Mouse (Mus musculus) liver, embryonic 12.5 days (tissue): ENCODE data around the gene Wfdc3. TPM values are rescaled to one million over a fixed set of nuclear protein-coding genes. Genes with fewer than 3 reads are reported as not detected.
A peak's percentile ranks its signal among the peaks of the same experiment; 100 is the strongest.

Source experiments
- ATAC-seq: fragments of 200-750 bp; cut with Nextera tagmentation; 2 replicates; pipeline ENCODE4 v1.8.0; 2017; ENCODE audit warnings: moderate number of reproducible peaks, mild to moderate bottlenecking, moderate library complexity
- H3K27ac ChIP-seq: fragments of 300-500 bp; sonication (generic); 2 replicates; pipeline ENCODE4 v1.5.1; 2016; ENCODE audit warnings: mild to moderate bottlenecking
- H3K27me3 ChIP-seq: fragments of 300-500 bp; sonication (generic); replicated peaks from 2 replicates; pipeline ENCODE4 v1.6.1; 2016; ENCODE audit warnings: mild to moderate bottlenecking, moderate library complexity
- H3K36me3 ChIP-seq: fragments of 300-500 bp; sonication (generic); 2 replicates; pipeline ENCODE4 v1.6.1; 2016; ENCODE audit warnings: mild to moderate bottlenecking, moderate library complexity
- H3K4me1 ChIP-seq: fragments of 300-500 bp; sonication (generic); 2 replicates; pipeline ENCODE4 v1.6.1; 2016
- H3K4me2 ChIP-seq: fragments of 300-500 bp; sonication (generic); 2 replicates; pipeline ENCODE4 v1.6.1; 2016; ENCODE audit warnings: mild to moderate bottlenecking, moderate library complexity
- H3K4me3 ChIP-seq: fragments of 300-500 bp; sonication (generic); 2 replicates; pipeline ENCODE4 v1.5.1; 2016; ENCODE audit warnings: mild to moderate bottlenecking, moderate library complexity
- H3K9ac ChIP-seq: fragments of 300-500 bp; sonication (generic); 2 replicates; pipeline ENCODE4 v1.6.1; 2016; ENCODE audit warnings: mild to moderate bottlenecking, moderate library complexity
- H3K9me3 ChIP-seq: fragments of 300-500 bp; sonication (generic); replicated peaks from 2 replicates; pipeline ENCODE4 v1.6.1; 2016; ENCODE audit warnings: mild to moderate bottlenecking, moderate library complexity
- WGBS: fragments of 180-500 bp; shearing (Covaris S2); methylation state at CpG from one replicate; pipeline ENCODE4 v1.1.7; 2016; ENCODE audit not compliant: insufficient replicate concordance; 5-methylcytosine and 5-hydroxymethylcytosine counted together
- polyA plus RNA-seq: library from polyadenylated mRNA; unstranded; fragments of >200 nt; fragmentation: Nextera tagmentation; extraction: Ambion mirVana; gene quantifications from 2 replicates; pipeline ENCODE4 v1.2.1, GENCODE M21; 2016

Gene Wfdc3
- polyA plus RNA-seq, 1 experiment from 2014 or later, result 0.48 TPM

DNA sequence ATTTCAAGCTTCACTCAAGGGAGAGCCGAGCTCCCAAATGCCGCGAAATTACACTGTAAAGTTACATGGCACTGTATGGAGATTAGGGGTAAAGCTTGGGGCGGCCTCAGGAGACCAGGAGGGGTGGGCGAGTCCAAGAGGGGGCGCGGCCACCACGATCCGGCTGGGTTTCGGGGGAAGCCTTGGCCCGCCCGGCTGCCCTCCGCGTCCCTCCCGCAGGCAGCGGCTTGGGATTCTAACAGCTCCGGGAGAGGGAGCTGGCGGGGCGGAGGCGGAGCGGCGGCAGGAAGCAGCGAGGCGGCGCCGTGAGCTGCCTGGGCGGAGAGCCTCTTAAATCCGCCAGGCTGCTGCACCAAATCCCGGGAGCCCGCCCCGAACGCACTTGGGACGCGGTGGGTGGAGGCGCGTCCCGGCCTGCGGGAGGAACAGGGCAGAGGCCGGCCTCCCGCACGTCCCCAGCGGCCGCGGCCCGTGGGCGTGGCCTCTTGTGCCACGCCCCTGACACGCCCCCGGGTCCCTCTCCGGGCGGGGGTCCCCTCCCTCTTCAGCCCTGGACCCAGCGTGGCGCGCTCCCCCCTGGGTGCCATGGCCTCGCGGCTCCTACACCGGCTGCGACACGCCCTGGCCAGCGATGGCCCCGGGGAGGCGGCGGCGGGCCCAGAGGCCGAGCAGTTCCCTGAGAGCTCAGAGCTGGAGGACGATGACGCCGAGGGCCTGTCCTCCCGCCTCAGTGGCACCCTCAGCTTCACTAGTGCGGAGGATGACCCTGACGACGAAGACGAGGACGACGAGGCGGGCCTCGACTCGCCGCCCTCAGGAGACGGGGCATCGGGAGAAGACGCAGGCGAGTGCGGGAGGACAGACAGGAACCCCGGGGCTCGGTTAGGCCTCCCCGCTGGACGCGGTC lies 40.0 kb upstream of the Wfdc3 start, which contains the start of gene Snx21:
Snx21 (plus strand) TSS at position 343 of the 907 bp plus-strand sequence.
- Histone ChIP-seq H3K27me3 (peaks cover 45% of the 10 kb centered on the region), H3K9ac (peak within 1 kb of the TSS; percentile 79), H3K9me3 (no peaks in the 10 kb centered on the region), H3K4me3 (peak within 1 kb of the TSS; percentile 70), H3K36me3 (peaks cover 22% of the 10 kb centered on the region; the same call in 1 of the 2 replicates), H3K4me1 (peaks cover 53% of the 10 kb centered on the region), H3K4me2 (peak within 1 kb of the TSS; percentile 99), H3K27ac (peak within 1 kb of the TSS; percentile 73)
- peak; percentile 88 for ATAC-seq
- 2% methylated on average over 84 of the region's 89 CpGs for WGBS

DNA sequence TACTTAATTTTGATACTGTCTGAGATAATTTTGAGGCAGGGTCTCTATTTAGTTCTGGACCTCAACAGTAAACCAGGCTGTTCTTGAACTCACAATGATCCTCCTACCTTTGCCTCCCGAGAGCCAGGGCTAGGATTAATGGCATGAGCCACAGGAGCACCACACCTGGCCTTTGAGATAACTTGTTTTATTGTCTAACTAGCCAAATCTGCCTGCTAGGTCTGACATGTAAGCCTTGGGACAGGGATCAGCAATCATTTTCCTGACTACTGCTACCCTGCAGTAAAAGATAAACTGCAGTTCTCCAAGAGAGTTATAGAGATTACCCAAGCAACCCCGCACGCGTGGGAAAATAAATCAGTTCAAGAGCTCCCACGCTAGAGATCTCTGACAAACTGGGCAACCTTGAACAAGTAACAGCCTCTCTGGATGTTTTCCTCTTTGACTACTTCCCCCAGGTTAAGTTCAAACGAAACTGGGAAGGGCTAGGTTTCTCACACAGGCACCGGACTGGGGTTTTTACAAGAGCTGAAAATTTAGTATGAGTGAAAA lies 39.2 kb upstream of the Wfdc3 start:
- Histone ChIP-seq H3K36me3 (peaks cover 15% of the 10 kb centered on the region; the same call in 1 of the 2 replicates), H3K4me1 (peaks cover 46% of the 10 kb centered on the region), H3K9ac (peak overlapping the region; percentile 79), H3K9me3 (no peaks in the 10 kb centered on the region), H3K4me2 (peak overlapping the region; percentile 99), H3K4me3 (peak overlapping the region; percentile 70), H3K27me3 (peaks cover 53% of the 10 kb centered on the region), H3K27ac (peak overlapping the region; percentile 73; the same call in 1 of the 2 replicates)
- ATAC-seq, result no peak
- WGBS, result 6% methylated on average over 7 of the region's 7 CpGs

- Histone ChIP-seq H3K9me3 (no peaks in the 10 kb centered on the region), H3K27ac (no peak overlapping the region), H3K4me2 (0 out of 2 replicates have a peak overlapping the region, but pooled peaks have one; percentile 99), H3K36me3 (0 out of 2 replicates have a peak, but pooled peaks cover 9% of the 10 kb centered on the region), H3K9ac (no peak overlapping the region), H3K4me3 (no peak overlapping the region), H3K27me3 (peaks cover 62% of the 10 kb centered on the region), H3K4me1 (peaks cover 46% of the 10 kb centered on the region)
- ATAC-seq, result no peak
- WGBS, result 67% methylated on average over 7 of the region's 7 CpGs
Observed at GRCm38 (mm10) chr2:164783926-164784581, 38.3 kb upstream of the Wfdc3 start.

GRCm38 (mm10) chr2:164781876-164782275 lies 36.1 kb upstream of the Wfdc3 start:
- ATAC-seq, result no peak
- H3K9me3 ChIP-seq, result no peaks in the 10 kb centered on the region
- no peak overlapping the region for H3K4me2 ChIP-seq
- no peak overlapping the region for H3K4me3 ChIP-seq
- H3K9ac ChIP-seq, result no peak overlapping the region
- no peak overlapping the region for H3K27ac ChIP-seq
- H3K4me1 ChIP-seq, result peaks cover 26% of the 10 kb centered on the region
- no peaks in the 10 kb centered on the region for H3K36me3 ChIP-seq
- peaks cover 80% of the 10 kb centered on the region for H3K27me3 ChIP-seq
- 58% methylated on average over 4 of the region's 4 CpGs for WGBS

- H3K27ac ChIP-seq, result no peak within 1 kb of the TSS
- no peak for ATAC-seq
- H3K27me3 ChIP-seq, result peaks cover 80% of the 10 kb centered on the region
- H3K9me3 ChIP-seq, result no peaks in the 10 kb centered on the region
- WGBS, result 69% methylated on average over 8 of the region's 8 CpGs
- H3K4me3 ChIP-seq, result no peak within 1 kb of the TSS
- no peak within 1 kb of the TSS for H3K9ac ChIP-seq
- H3K4me1 ChIP-seq, result peaks cover 8% of the 10 kb centered on the region
- no peak within 1 kb of the TSS for H3K4me2 ChIP-seq
- H3K36me3 ChIP-seq, result no peaks in the 10 kb centered on the region
Observed at GRCm38 (mm10) chr2:164779481-164780086, 33.9 kb upstream of the Wfdc3 start, which contains the start of gene Tnnc2. Tnnc2 (minus strand) TSS chr2:164779967.

- Histone ChIP-seq H3K27ac (no peak overlapping the region), H3K4me3 (no peak overlapping the region), H3K36me3 (no peaks in the 10 kb centered on the region), H3K4me2 (no peak overlapping the region), H3K4me1 (peaks cover 13% of the 10 kb centered on the region), H3K9me3 (no peaks in the 10 kb centered on the region), H3K9ac (no peak overlapping the region), H3K27me3 (peaks cover 72% of the 10 kb centered on the region)
- no peak for ATAC-seq
- 64% methylated on average over 7 of the region's 7 CpGs for WGBS
Observed at GRCm38 (mm10) chr2:164778809-164779208, 33.1 kb upstream of the Wfdc3 start.

DNA sequence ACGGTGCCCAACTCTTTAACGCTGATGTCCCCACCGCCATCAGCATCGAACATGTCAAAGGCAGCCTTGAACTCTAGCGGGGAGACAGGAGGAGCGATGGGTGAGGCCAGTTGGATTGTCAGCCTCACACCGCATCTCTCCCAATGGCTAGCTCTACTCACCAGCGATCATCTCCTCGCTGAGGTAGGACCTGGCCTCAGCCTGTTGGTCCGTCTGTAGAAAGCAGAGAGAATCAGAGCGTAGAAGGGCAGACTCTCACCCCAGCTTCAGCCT lies 32.2 kb upstream of the Wfdc3 start:
- no peak for ATAC-seq
- WGBS, result 78% methylated on average over 11 of the region's 11 CpGs
- Histone ChIP-seq H3K4me1 (peaks cover 21% of the 10 kb centered on the region), H3K9ac (no peak overlapping the region), H3K4me2 (no peak overlapping the region), H3K36me3 (peaks cover 8% of the 10 kb centered on the region), H3K9me3 (no peaks in the 10 kb centered on the region), H3K27me3 (peaks cover 68% of the 10 kb centered on the region), H3K27ac (no peak overlapping the region), H3K4me3 (no peak overlapping the region)

GRCm38 (mm10) chr2:164777246-164778014 lies 31.7 kb upstream of the Wfdc3 start:
- peaks cover 13% of the 10 kb centered on the region for H3K36me3 ChIP-seq
- peaks cover 68% of the 10 kb centered on the region for H3K27me3 ChIP-seq
- no peak overlapping the region for H3K4me3 ChIP-seq
- H3K9me3 ChIP-seq, result no peaks in the 10 kb centered on the region
- peaks cover 26% of the 10 kb centered on the region for H3K4me1 ChIP-seq
- WGBS, result 70% methylated on average over 30 of the region's 30 CpGs
- H3K27ac ChIP-seq, result no peak overlapping the region
- H3K4me2 ChIP-seq, result no peak overlapping the region
- no peak for ATAC-seq
- H3K9ac ChIP-seq, result no peak overlapping the region

DNA sequence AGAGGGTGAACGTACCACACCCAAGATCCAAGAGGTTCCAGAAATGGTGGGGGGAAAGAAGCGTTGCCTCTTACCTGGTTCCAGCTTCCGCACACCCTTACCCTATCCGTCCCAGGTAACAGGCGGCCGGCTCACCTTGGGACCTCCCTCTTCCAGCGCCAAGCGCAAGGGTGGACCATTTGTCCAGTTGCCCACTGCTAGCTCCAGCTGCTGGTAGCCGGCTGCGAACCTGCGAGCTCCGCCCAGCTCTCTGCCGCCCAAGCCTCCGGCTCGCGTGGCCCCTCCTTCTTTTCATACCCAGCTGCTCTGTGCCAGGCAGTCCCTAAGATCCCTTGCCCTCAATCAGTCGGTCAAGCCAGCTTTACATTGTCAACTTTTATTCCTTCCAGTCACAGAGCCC lies 31.1 kb upstream of the Wfdc3 start:
- H3K9ac ChIP-seq, result no peak overlapping the region
- peaks cover 65% of the 10 kb centered on the region for H3K27me3 ChIP-seq
- H3K4me2 ChIP-seq, result no peak overlapping the region
- no peak overlapping the region for H3K4me3 ChIP-seq
- no peak overlapping the region for H3K27ac ChIP-seq
- peaks cover 19% of the 10 kb centered on the region for H3K36me3 ChIP-seq
- WGBS, result 44% methylated on average over 17 of the region's 17 CpGs
- H3K4me1 ChIP-seq, result peaks cover 33% of the 10 kb centered on the region
- H3K9me3 ChIP-seq, result no peaks in the 10 kb centered on the region
- ATAC-seq, result no peak

DNA sequence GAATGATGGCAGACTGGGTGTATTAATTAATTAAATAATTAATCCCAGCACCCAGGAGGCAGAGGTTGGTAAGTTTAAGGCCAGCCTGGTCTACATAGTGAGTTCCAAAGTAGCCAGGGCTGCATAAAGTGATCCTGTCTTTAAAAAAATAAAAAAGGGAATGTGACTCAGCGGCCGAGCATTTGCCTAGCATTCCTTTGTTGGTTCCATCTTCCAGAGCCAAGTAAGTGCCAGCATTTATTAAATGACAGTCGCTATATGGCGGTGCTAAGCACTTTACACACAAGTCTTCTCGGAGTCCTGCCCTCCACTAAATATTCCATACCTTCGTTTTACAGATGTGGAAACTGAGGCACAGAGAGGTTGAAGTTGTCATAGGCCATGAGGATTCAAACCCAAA lies 30.4 kb upstream of the Wfdc3 start:
- WGBS, result 81% methylated on average over 6 of the region's 6 CpGs
- Histone ChIP-seq H3K4me2 (no peak overlapping the region), H3K4me3 (no peak overlapping the region), H3K27ac (no peak overlapping the region), H3K9ac (no peak overlapping the region), H3K4me1 (peaks cover 39% of the 10 kb centered on the region), H3K27me3 (peaks cover 60% of the 10 kb centered on the region), H3K36me3 (peaks cover 26% of the 10 kb centered on the region), H3K9me3 (no peaks in the 10 kb centered on the region)
- ATAC-seq, result no peak

DNA sequence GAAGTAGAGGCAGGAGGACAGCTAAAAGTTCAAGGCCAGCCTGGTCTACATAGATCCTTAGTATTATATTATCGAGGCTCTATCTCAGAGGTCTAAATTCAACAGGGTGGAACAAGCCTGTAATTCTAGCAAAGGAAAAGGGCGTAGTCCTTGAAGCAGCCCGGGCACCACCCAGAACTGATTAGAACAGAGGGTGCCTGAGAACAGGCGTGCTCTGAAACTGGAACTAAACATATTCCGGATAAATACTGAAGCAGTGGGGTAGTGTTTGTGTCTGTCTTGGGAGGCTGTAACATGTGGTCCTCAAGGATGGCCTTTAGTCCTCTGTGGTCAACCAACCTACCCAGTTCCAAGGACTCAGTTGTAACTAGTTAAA lies 28.2 kb upstream of the Wfdc3 start:
- Histone ChIP-seq H3K4me3 (peak overlapping the region; percentile 98), H3K4me1 (peaks cover 45% of the 10 kb centered on the region), H3K27me3 (peaks cover 42% of the 10 kb centered on the region), H3K9ac (peak overlapping the region; percentile 97), H3K9me3 (no peaks in the 10 kb centered on the region), H3K36me3 (peaks cover 33% of the 10 kb centered on the region), H3K27ac (peak overlapping the region; percentile 96), H3K4me2 (peak overlapping the region; percentile 85)
- peak; percentile 70 for ATAC-seq
- whole genome bisulfite sequencing, result 26% methylated on average over 5 of the region's 5 CpGs
